Mouse (Mus musculus) kidney, adult 18-20 months (tissue): ENCODE data around the gene Mark1.

Experiments
- DNase-seq: peaks from one replicate; pipeline ENCODE4 v3.0.0; 2021

Mark1 gene

DNA sequence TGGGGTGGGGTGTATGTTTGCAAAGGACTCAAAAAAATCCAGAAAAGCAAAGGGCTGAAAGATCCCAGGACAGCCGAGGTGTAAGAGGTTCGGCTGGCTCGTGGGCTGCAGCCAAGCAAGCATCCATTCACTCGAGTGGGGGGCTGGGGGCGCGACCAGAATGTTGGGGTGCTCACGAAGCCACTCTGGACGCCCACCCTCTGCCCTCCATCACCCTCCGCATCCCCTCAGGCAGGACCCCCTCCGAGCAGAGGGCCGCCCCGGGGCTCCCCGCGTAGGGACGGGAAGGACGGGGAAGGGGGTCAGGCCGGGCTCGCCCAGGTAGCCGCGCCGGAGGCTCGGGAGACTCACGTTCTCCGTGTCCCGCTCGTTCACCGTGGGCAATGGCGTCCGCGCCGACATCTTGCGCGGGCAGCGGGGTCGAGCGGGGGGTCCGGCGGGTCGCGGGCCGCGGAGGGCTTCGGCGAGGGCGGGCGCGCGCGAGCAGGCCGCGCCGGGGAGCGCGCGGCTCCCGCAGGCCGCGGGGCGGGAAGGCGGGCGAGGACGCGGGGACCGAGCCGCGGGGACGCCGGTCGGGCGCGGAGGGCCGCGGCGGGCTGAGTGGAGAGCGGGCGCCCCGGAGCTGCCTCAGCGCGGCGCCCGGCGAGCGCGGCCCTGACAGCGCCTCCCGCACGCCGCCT is at the start of gene Mark1:
TSS of gene Mark1 (minus strand) at position 500 of the 680 bp plus-strand sequence.
- peak; percentile 14 for DNase-seq

DNA sequence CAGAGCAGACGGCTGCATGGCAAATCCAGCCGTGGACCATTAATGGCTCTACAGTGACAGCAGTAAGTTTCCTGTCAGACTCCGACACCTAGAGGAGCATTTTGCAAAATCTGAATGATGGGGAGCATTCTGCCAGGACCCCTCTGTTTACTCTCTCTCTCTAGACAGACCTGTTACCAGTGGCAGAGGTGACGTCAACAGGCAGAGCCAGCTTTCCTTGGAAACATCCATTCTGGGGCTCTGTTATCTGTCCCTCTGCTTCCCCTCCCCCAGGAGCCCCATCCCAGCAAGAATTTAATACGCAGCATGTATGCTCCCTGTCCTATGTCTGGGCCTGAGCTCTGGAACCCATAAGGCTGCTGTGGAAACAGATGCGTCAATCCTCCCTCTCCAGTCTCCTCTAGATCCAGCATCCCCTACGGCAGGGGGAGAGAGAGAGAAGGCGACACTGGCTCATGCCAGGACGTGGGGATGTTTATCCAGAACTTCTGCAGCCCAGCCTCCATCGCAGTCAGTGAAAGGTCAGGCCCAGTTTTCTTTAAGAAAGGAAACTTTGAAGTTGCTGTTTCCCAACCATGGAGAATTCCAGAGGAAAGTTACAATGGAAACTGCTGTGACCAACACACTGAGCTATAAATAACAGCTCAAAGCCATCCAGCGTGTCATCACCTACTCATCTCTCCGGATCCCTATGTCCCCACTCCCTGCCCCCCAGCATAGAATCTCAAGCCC is 48.3 kb upstream of the Mark1 start:
- no peak for DNase-seq

DNA sequence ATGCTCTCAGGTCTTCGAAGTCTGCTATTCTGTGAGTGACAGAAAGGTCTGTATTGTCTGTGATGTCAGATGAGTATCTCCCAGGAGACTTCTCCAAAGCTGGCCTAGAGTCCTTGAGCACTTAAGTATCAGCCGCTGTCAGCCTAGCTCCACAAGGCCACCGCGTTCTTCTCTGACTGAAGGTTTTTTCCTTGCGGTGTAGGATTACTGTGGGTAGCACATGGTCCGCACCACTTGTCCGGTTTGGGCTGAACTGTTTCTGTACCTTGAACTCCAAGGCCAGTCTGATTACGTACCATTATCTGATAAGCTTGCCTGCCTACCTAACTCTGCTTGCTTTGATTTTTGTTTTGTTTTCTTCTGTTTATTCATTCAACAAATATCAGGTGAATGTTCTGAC is 47.1 kb upstream of the Mark1 start:
- no peak for DNase-seq

DNA sequence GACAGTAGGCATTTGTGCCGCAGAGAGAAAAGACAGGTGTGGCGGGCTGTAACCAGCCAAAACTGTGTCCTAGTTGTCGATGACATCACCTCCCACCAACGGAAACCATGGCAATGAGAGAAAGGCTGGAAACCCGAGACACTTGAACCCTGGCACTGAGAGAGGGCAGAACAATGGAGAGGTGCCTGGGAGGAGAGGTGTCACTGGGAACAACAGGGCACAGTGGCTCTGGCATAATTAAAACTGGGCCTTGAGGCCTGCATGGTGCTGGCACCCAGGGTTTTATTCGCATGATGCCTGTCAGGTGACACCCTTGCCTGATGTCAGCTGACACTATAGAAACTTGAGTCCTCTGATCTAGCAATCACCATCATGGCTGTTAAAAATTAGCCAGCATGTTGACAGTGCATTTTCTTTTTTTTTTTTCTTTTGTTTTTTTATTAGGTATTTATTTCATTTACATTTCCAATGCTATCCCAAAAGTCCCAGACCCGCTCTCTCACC is 38.9 kb upstream of the Mark1 start:
- no peak for DNase-seq

DNA sequence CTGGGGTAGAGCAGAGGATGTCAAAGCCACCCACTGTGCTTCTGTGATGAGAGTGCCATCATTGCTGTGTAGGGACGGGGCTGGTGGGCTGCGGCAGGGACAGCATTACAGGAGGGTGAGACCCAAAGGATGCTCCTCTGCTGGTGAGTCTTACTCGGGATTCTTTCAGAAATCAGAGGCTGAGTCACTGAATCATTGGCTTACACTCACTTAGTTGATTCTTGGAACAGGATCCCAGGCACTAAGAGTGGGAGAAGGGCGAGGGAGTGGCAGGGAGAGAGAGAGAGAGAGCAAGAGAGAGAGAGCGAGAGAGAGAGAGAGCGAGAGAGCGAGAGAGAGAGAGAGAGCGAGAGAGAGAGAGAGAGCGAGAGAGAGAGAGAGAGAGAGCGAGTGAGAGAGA is 31.2 kb upstream of the Mark1 start:
- DNase-seq, result no peak

DNA sequence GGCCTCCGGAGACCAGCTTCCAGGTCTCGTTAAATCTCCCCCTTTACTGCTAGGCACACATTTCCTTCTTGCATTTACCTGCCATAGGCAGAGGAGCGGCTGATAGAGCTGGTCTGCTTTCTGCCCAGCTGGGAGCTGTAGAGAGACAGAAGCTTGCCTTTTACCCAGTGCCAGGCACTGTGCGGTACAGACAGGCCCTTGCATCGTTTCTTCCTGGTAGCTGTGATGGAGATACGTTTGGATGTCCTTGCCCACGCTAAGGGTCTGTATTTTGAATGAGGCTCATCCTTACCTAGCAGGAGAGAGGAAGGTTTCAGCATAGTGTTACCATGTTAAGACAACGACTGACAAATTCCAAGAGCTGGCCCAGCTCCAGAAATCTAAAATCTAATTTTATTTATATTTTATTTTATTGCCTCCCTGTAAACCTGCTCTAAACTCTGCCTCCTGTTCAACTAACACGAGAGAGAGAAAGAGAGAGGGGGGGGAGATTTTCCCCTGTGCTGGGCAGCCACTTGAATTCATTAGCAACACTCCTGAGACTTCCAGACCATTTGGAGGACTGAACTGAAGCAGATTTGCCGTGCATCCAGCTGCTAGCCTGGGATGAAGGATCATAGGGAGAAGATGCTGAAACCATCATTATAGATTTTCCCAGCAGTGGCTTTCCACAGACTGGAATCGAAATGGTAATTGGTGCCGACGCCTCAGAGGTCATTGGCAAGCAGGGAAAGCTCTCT is 21.2 kb upstream of the Mark1 start:
- DNase-seq, result no peak

DNA sequence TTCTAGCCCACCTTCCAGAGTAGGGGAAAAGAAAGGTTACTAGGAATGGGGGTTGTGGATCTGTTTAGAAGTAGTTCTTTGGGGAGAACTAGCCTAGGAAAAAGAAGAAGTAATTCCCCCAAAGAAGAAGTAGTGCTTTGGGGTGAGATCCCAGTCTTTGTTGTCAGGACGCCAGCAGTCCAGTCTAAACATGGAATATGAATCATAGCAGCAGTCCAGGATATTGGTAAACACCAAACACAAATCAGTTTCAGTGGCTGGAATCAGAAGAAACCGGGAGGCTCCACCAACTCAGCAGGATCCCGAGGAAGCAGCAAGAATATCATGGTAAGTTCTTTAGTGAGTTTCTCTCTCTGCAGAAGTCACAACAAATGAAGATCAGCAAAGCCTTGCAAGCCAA is 13.2 kb upstream of the Mark1 start:
- DNase-seq, result no peak

DNA sequence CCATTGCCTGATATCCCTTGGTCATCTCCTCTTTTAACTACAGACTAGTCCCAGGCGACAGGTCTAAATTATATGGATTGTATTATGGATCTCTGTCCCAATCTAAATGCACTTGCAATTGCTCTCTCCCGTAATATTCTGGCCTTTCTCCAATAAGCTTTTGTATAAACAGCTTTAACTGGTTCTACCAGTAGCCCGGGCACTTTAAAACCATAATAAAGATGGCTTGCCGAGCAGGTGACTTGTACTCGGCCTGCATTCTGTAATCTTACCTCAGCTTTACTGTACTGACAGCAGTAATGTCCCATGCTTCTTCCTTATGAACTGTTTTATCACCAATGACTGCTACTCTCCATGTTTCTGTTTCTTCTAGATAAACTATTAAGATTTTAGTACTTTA is 7.7 kb upstream of the Mark1 start:
- DNase-seq, result no peak

DNA sequence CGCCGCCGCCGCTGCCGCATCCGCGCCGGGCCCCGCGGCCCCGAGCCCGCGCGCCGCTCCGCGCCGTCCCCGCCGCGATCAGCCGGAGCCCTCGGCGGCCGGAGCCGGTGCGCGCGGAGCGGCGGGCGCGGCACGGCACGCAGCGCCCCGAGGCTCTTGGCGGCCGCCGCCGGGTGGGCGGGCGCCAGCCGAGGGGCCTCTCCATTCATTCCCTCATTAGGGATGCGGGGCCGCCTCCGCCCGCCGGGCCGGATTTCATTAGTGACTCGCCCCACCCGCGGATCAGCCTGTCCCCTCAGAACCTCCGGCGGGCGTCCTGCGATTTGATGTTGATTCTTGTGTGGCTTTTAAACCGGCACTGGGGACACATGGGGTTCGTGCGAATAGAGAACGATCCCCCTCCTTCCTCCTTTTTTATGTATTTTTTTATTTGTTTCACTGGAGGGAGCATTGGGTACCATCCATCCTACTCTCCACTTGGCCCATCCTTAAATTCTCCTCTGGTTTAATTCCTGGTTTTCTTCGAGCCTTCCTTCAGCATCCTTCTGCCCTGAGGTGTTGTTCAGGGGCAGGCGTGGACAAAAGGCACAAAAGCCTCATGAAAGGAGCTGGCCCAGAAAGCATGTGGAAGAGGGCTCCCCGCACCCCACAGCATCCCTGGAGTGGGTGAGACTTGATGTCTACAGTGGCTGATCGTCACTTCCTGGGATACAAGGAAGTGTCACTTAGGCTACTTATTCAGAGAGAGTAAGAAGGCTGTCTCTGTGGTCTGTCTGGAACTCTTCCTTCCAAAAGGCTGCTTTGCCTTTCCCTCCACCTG is 620 bp upstream of the Mark1 start:
- peak; percentile 13 for DNase-seq

DNA sequence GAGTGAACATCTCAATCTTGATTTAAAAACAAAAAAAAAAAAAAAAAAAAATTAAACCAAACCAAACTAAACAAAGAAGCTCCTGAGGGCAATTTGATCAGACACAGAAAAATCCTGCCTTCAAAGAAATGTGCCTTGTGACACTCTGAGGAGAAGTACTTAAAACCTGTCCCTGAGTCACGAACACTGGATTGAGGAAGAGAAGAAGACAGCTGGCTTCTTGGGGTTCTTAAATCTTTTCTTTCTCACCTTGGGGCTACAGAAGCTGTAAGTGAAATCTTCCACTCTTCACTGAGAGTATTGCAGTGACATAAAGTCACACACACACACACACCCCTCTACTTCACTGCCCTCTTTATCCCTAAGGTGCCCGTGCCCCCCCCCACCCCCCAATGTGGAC is 739 bp downstream of the Mark1 start:
- no peak for DNase-seq

DNA sequence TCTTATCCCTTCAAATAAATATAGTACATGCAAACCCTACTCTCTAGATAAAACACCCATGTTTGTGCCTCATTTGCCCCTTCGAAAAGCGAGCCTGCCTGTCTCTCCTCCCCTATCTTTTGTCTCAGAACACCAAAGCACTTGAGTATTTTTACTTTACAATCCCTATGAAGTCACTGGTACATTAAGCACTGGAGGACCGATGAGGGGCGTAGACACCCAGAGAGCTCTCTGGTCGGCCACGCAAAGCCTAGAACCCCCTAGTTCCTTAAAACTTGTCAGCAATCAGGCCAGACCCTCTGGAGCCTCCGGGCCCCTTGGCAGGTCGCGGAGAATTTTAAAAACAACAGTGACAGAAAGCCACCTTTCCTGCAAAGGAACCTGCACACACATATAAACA is 1.2 kb downstream of the Mark1 start:
- no peak for DNase-seq

DNA sequence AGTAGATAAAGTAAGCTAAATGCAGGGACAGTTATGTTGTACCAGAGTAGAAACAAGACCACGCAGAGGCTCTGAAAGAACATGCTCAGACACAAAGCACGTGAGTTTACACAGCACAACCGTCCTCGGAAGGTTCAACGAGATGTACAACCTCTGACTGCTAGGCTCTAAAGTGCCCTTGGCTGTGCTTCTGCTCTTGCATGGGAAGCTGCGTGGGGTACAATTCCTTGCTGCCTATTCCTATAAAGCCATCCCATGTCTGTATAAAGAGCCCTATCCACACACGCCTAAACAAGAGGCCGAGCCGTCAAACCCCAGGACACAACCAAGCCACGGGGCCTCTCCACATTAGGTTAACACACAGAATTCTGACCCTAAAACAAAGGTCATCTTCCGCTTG is 1.9 kb downstream of the Mark1 start:
- DNase-seq, result no peak

DNA sequence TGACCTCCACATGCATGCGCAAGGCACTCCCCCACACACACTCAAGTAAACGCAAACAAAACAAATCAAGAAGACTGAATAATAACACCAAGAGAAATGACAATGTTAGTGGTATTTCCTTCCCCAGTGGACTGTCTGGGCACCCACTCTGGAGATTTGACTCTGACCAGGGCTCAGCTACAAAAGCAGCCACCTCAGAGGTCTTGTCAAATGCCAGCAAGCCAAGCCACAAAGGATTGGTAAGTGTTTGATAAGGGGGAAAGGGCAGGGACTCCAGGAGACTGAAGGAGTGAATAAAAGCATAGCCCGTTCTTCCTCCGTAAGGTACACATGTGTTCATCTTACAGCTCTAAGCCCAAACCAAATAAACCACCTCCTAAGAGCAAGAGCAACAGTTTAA is 4.0 kb downstream of the Mark1 start:
- no peak for DNase-seq

DNA sequence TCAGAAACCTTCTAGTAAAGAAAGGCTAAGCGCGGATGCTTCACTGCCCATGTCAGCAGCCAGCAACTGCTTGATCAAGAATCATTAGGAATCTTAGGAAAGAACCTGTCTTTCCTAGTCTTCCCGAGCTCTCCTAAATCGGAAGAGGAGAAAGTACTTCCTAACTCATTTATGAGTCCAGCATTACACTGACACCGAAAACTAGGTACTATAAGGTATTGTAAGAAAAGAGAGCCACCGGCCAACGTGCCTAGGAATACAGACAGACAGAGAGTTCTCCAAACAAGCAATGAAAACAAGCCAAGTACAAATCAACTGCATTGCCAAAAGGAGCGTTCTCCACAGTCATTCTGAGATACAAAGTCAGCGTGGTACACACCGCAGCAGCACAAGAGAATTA is 8.2 kb downstream of the Mark1 start:
- no peak for DNase-seq

DNA sequence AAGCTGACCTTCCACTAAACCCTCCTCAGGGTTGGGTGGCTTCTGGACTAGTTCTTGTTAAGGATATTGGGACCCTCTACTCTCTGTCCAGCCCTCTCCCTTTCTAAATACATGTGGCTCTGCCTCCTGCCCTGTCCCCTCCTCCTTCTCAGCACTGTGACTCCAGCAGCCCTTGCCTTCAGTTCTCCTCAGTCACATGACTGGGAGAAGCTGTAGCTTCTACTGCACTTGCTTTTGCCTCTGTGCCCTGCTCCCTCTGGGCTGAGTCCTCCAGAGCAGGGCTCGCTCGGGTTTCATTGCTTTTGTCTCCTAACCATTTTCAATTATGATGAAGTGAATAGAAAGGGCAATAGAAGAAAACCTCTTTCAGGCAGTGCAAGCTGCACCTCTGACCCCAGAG is 12.6 kb downstream of the Mark1 start:
- DNase-seq, result no peak

DNA sequence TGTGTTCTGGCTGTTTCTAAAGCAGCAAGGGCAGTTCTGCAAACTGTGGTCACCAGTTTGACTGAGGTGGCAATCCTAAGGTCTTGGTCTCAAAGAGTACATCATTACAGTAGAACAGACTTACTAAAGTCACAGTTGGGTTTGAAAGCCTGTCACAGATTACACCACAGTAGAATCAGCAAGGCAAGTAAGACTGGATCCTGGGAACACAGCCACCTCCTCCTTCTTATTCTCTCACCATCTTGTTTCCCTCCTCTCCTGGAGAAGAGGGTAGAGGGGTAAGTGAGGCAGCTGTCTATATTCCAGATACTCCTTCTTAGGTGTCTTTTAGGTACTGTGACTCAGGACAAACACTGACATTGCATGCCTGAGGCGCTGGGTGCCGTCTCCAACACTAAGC is 14.6 kb downstream of the Mark1 start:
- no peak for DNase-seq

DNA sequence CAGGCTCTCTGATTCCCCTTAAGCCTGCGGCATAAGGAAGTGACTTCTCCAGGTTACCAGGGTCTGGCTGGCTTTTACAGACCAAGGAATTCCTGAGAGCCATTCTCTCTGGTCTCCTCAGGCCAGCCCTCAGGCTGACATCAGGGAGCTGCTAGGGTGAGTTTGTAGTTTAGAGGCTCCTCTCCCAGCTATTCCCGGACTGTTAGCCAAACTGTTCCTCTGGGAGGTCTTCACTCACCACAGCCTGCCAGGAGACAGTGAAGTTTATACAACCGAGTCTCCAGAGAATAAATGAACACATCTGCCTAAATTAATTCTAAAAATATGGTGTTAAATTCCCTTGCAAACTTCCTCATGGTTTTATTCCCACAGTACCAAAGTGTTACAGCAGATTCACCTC is 15.6 kb downstream of the Mark1 start:
- DNase-seq, result no peak

DNA sequence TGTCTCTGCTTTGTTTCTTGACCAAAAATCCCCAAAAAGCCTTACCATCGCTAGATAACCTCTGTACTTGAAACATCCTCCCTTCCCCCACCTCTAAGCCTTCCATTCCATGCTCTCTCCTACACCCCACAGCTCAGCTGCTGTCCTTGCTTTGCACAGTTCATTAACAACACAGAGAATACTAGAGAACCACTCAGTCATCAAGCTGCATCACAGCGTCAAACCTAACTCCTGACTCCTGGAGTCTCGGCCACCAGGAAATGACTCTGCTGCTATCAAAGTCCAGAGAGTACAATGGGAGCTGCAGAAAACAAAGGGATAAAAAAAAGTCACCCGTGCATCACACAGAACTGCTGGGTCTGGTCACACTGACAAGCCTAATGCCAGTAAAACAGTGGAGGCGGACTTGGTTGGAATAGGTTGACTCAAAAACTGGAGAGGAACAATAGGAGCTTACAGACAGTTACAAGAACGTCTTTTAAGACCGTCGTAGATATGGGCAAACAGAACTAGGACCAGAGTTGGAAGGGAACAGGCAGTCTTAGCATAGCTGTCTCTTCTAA is 27.1 kb downstream of the Mark1 start:
- no peak for DNase-seq

DNA sequence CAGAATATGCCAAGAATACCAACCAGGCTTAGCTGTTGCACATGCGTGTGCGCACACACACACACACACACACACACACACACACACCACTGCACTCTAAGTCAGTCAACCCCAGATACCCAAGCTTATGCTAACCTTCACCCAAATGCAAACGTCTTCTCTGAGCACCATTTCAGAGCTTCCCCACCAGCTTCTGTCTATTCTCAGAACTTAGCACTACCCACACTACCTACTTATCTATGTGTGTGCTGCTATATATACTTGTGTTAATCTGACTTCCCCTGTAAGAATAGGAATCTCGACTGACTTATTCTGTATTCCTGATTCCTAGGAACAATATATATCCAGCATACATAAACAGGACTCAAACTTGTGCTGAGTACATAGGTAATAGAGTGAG is 30.0 kb downstream of the Mark1 start:
- no peak for DNase-seq

DNA sequence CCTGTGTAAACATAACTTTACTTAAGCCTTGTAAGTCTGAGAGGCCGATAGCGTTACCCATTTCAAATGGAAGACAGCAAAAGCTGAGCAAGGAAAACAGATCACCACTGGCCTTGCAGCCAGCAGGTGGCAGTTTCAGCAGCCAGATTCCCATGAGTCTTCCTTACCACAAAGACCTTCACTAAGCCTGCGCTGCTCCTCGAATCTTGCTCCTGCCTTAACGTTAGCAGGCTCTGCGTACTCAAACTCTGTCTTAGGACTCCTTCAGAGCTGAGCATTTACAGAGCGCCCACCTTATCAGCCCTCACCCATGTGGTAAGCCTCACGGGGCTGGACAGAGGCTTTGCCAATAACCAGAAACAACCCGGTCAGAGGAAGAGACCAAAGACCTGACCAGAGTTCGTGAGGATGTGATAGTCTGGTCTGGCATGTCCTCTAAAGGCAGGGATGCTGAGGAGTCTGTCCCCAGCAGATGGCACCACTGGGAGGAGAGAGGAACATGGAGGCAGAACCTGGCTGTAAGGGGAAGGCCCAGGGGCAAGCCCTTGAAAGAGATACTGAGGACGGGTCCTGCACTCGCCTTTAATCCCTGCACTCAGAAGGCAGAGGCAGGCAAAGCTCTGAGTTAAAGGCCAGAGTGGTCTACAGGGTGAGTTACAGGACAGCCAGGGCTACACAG is 33.5 kb downstream of the Mark1 start:
- peak; percentile 45 for DNase-seq

DNA sequence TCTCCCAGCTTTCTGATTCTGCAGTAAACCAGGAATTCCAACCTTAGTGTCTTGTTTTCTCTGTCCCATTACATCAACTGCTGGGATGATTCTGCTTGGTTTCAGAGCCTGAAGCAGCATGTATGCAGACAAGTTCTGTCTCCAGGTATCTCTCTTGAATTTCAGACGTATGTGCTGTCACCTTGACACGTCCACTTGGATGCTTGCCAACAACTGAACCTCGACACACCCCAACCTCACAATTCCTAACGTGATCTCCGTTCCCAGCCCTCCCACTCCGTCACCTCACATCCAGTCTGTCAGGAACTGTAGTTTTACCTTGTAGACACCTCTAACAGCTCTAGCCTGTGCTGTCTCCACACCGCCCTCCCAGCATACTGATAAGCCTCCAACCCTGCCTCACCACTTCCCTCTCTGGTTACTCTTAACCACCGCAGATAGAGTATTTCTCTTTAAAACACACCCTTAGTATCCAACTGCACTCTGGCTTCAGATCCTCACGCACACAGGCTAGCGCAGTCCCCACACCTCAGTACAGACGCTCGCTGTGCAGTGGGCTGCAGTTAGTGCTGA is 36.2 kb downstream of the Mark1 start:
- DNase-seq, result no peak

DNA sequence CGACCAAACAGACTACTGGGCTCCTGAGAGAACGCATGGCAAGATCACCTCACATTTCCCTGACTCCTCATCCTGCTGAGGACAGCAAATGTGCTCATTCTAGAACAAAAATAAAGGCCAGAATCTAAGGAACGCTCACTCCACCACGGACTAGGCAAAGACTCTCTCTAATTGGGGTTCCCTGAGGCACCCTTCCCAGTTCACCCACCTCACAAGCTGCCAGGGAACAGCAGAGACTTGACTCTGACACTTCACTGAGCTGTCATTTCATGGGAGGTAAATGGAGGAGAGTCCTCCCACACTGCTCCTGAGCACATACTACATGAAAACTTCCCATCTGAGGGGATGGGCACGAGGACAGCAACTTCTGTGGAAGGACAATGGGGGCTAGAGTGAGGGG is 37.5 kb downstream of the Mark1 start:
- DNase-seq, result no peak
